Mouse (Mus musculus): ENCODE measurements at regions not wholly inside any gene's neighbourhood (a gene's known extent, or its start where the extent isn't known, plus 50 kb on each side); places are given as distances from the start of the nearest gene placed in this dataset.

GRCm38 (mm10) chr1:167905424-167905823 lies 216.4 kb downstream of the Lmx1a start:
- TF ChIP-seq CTCF (IDR thresholded peaks at IDR 0.05; ENCODE audit: low read depth) = no peak
- TF ChIP-seq EP300 (IDR thresholded peaks at IDR 0.05; ENCODE audit: low read depth) = no peak
